Mouse (Mus musculus): ENCODE measurements around the gene Gm3239. TPM values are rescaled to one million over a fixed set of nuclear protein-coding genes. Genes with fewer than 3 reads are reported as not detected.
"Not testable (repeated sequence)": the region's sequence is repeated elsewhere in the genome, so short reads cannot be mapped to it uniquely, and the experiment has no call there.

The Gm3239 gene
- 0.67 and 0.69 TPM in 2 replicates for polyA plus RNA-seq (2014; fragmentation: Nextera tagmentation; extraction: Ambion mirVana)

DNA sequence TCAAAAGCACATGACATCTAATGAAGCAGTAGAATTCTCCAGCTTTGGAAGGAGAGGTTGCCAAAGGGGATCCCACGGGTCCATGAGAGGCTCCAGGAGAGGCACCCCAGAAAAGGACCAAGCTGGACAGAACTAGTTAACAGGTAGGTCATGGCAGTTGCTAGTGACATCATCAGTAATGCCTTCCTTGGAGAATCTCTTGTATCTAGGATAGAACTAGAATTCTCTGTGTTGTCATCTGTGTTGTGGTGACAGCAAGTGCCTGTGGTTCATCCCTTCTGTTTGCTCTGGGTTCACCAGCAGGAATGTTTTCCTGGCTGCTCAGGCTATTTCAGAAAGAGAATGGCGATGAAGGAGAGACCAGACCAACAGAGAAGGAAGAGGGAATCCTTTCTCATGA is at the start of gene Gm3239:
Gene Gm3239, plus strand, starts transcription at position 301 of the 400 bp plus-strand sequence.
- H3K27ac ChIP-seq (ENCODE audit: low read depth, low read length); H3K9me3 ChIP-seq (replicated peaks; ENCODE audit: control insufficient read depth, low read length); H3K9ac ChIP-seq (ENCODE audit: low read length); ATAC-seq; H3K4me2 ChIP-seq (ENCODE audit: low read length); H3K36me3 ChIP-seq (ENCODE audit: control insufficient read depth, insufficient read depth, low read length); DNase-seq (ENCODE audit: low spot score); H3K4me3 ChIP-seq (ENCODE audit: low read depth, low read length); H3K27me3 ChIP-seq (replicated peaks; ENCODE audit: control insufficient read depth, insufficient read depth, low read length); H3K4me1 ChIP-seq (ENCODE audit: control insufficient read depth, insufficient read depth, low read length): not testable (repeated sequence)
- WGBS, result no CpG with 5 or more reads among the region's 2 CpGs

DNA sequence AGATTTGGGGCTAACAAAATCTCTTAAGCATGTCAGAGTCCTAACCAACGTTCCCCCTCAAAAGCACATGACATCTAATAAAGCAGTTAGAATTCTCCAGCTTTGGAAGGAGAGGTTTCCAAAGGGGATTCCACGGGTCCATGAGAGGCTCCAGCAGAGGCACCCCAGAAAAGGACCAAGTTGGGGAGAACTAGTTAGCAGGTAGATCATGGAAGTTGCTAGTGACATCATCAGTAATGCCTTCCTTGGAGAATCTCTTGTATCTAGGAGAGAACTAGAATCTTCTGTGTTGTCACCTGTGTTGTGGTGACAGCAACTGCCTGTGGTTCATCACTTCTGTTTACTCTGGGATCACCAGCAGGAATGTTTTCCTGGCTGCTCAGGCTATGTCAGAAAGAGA is 31.9 kb upstream of the Gm3239 start, which contains the start of gene Gm8159:
Gene Gm8159, plus strand, starts transcription at position 301 of the 400 bp plus-strand sequence.
- WGBS, result no CpG with 5 or more reads among the region's 2 CpGs
- not testable (repeated sequence) for H3K27me3 ChIP-seq (replicated peaks; ENCODE audit: control insufficient read depth, insufficient read depth, low read length); H3K4me2 ChIP-seq (ENCODE audit: low read length); H3K9me3 ChIP-seq (replicated peaks; ENCODE audit: control insufficient read depth, low read length); H3K36me3 ChIP-seq (ENCODE audit: control insufficient read depth, insufficient read depth, low read length); ATAC-seq; H3K4me3 ChIP-seq (ENCODE audit: low read depth, low read length); H3K9ac ChIP-seq (ENCODE audit: low read length); H3K4me1 ChIP-seq (ENCODE audit: control insufficient read depth, insufficient read depth, low read length); H3K27ac ChIP-seq (ENCODE audit: low read depth, low read length); DNase-seq (ENCODE audit: low spot score)

DNA sequence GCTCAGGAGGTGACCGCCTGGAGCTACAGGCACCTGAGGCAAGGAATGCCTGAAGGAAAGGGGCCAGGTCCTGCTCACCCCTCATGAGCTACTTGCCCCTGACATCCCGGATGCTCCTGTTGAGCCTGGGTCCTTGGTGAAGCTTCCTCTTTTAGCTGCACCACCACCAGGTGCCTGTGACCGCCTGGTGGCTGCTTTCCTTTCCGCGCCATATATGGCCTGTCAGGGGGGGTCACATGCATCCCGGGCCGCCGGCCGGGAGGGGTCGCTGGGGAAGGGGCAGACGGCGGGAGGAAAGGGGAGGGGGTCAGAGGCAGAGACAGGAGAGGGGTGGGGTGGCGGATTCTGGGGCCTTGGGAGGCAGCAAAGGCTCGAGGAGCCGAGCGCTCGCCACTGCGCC is 14.7 kb upstream of the Gm3239 start:
- 7% methylated on average over 2 of the region's 18 CpGs for WGBS
- H3K4me3 ChIP-seq (ENCODE audit: low read depth, low read length), result peak overlapping the region; percentile 22; the same call in 1 of the 2 replicates
- not testable (repeated sequence) for DNase-seq (ENCODE audit: low spot score); ATAC-seq; H3K4me1 ChIP-seq (ENCODE audit: control insufficient read depth, insufficient read depth, low read length); H3K9me3 ChIP-seq (replicated peaks; ENCODE audit: control insufficient read depth, low read length); H3K9ac ChIP-seq (ENCODE audit: low read length); H3K36me3 ChIP-seq (ENCODE audit: control insufficient read depth, insufficient read depth, low read length); H3K27ac ChIP-seq (ENCODE audit: low read depth, low read length); H3K27me3 ChIP-seq (replicated peaks; ENCODE audit: control insufficient read depth, insufficient read depth, low read length)
- peak overlapping the region; percentile 55 for H3K4me2 ChIP-seq (ENCODE audit: low read length)

DNA sequence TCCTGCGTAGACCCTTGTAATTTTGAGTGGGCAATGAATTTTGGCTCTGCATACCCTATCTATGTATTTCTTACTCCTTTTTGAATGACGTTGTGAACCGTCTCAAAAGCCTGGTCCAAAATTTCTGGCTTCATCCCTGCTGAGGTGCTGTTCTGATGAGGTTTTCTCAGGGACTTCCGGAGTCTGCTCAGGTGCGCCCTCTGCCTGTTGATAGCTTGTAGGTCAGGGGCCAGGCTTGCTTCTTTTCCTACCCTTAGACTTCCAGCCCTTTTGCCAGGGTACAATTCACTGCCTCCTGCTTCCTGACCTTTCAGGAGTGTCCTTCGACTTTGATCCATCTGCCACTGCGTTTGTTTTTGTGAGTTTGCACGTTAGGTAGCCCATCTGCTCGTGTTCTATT is 13.7 kb upstream of the Gm3239 start:
- not testable (repeated sequence) for H3K36me3 ChIP-seq (ENCODE audit: control insufficient read depth, insufficient read depth, low read length); ATAC-seq; H3K4me2 ChIP-seq (ENCODE audit: low read length); H3K9ac ChIP-seq (ENCODE audit: low read length); H3K4me3 ChIP-seq (ENCODE audit: low read depth, low read length); H3K9me3 ChIP-seq (replicated peaks; ENCODE audit: control insufficient read depth, low read length); H3K27ac ChIP-seq (ENCODE audit: low read depth, low read length); H3K27me3 ChIP-seq (replicated peaks; ENCODE audit: control insufficient read depth, insufficient read depth, low read length); DNase-seq (ENCODE audit: low spot score); H3K4me1 ChIP-seq (ENCODE audit: control insufficient read depth, insufficient read depth, low read length)
- WGBS, result 0% methylated on average over 2 of the region's 9 CpGs

DNA sequence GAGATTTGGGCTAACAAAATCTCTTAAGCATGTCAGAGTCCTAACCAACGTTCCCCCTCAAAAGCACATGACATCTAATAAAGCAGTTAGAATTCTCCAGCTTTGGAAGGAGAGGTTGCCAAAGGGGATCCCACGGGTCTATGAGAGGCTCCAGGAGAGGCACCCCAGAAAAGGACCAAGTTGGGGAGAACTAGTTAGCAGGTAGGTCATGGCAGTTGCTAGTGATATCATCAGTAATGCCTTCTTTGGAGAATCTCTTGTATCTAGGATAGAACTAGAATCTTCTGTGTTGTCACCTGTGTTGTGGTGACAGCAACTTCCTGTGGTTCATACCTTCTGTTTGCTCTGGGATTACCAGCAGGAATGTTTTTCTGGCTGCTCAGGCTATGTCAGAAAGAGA is 44.9 kb downstream of the Gm3239 start, which contains the start of gene Gm7876:
Gene Gm7876, plus strand, starts transcription at position 301 of the 400 bp plus-strand sequence.
- not testable (repeated sequence) for H3K9me3 ChIP-seq (replicated peaks; ENCODE audit: control insufficient read depth, low read length); H3K4me2 ChIP-seq (ENCODE audit: low read length); DNase-seq (ENCODE audit: low spot score); ATAC-seq; H3K27ac ChIP-seq (ENCODE audit: low read depth, low read length); H3K27me3 ChIP-seq (replicated peaks; ENCODE audit: control insufficient read depth, insufficient read depth, low read length); H3K4me1 ChIP-seq (ENCODE audit: control insufficient read depth, insufficient read depth, low read length); H3K36me3 ChIP-seq (ENCODE audit: control insufficient read depth, insufficient read depth, low read length); H3K9ac ChIP-seq (ENCODE audit: low read length); H3K4me3 ChIP-seq (ENCODE audit: low read depth, low read length)
- WGBS, result 87% methylated on average over 1 of the region's 2 CpGs

Other genes with a start within 250 kb of the Gm3239 start
- 3.4 and 4.1 TPM in 2 replicates for gene Gm3164, start 248.7 kb upstream of the Gm3239 start, polyA plus RNA-seq (2014; fragmentation: Nextera tagmentation; extraction: Ambion mirVana)
- 0.93 TPM in 1 of 2 replicates, not detected in the other for gene Gm3173, start 233.2 kb upstream of the Gm3239 start, polyA plus RNA-seq (2014; fragmentation: Nextera tagmentation; extraction: Ambion mirVana)
- not detected in 2 replicates for gene Gm3182, start 182.4 kb upstream of the Gm3239 start, polyA plus RNA-seq (2014; fragmentation: Nextera tagmentation; extraction: Ambion mirVana)
- gene Gm3047, start 108.8 kb upstream of the Gm3239 start, polyA plus RNA-seq (2014; fragmentation: Nextera tagmentation; extraction: Ambion mirVana), result not detected in 2 replicates
- gene Gm8159, start 31.8 kb upstream of the Gm3239 start, polyA plus RNA-seq (2014; fragmentation: Nextera tagmentation; extraction: Ambion mirVana), result not detected in 2 replicates
- gene Gm7876, start 45.0 kb downstream of the Gm3239 start, polyA plus RNA-seq (2014; fragmentation: Nextera tagmentation; extraction: Ambion mirVana), result not detected in 2 replicates
- gene Gm3252, start 62.6 kb downstream of the Gm3239 start, polyA plus RNA-seq (2014; fragmentation: Nextera tagmentation; extraction: Ambion mirVana), result 1.8 and 2.0 TPM in 2 replicates
- not detected in 2 replicates for gene Gm9602, start 112.1 kb downstream of the Gm3239 start, polyA plus RNA-seq (2014; fragmentation: Nextera tagmentation; extraction: Ambion mirVana)
- not detected in 2 replicates for gene Gm3269, start 173.9 kb downstream of the Gm3239 start, polyA plus RNA-seq (2014; fragmentation: Nextera tagmentation; extraction: Ambion mirVana)
- 2.4 and 3.7 TPM in 2 replicates for gene Gm3264, start 191.4 kb downstream of the Gm3239 start, polyA plus RNA-seq (2014; fragmentation: Nextera tagmentation; extraction: Ambion mirVana)
- 0.15 TPM in 1 of 2 replicates, not detected in the other for gene Gm3278, start 228.2 kb downstream of the Gm3239 start, polyA plus RNA-seq (2014; fragmentation: Nextera tagmentation; extraction: Ambion mirVana)